Mouse (Mus musculus) kidney, adult 11 months (tissue): Measurements from ENCODE around the gene Fam205a2.
"Not testable (repeated sequence)": the region's sequence is repeated elsewhere in the genome, so short reads cannot be mapped to it uniquely, and the experiment has no call there.

Source experiments
- DNase-seq: peaks from one replicate; pipeline ENCODE4 v3.0.0; 2022

Fam205a2 gene

GRCm38 (mm10) chr4:42528075-42528474 is at the start of gene Fam205a2:
Gene Fam205a2 (minus strand): TSS chr4:42528175.
- DNase-seq: not testable (repeated sequence)
